Mouse (Mus musculus) activated CD4-positive, CD25-positive, alpha-beta regulatory T cell, adult 4 months (primary cell): ENCODE data around the gene Crybg2. TPM values are rescaled to one million over a fixed set of nuclear protein-coding genes. Genes with fewer than 3 reads are reported as not detected.

ENCODE experiments used
- ATAC-seq: one replicate; pipeline ENCODE4 v1.8.0; 2017
- polyA plus RNA-seq, 2 experiments: library from polyadenylated mRNA; unstranded; fragments of 100-300 nt; shearing (Covaris generic); gene quantifications; one replicate each; pipeline ENCODE4 v1.2.1; 2017

Gene Crybg2
- polyA plus RNA-seq, 2 experiments from 2014 or later = 15.7 to 20.2 TPM

GRCm38 (mm10) chr4:134096120-134096519, 35.5 kb downstream of the Crybg2 start:
- ATAC-seq = no peak

- peak; percentile 62 for ATAC-seq
Measured at GRCm38 (mm10) chr4:134097015-134097608, 36.5 kb downstream of the Crybg2 start.

- peak; percentile 64 for ATAC-seq
Measured at GRCm38 (mm10) chr4:134098628-134099027, 38.0 kb downstream of the Crybg2 start.

- ATAC-seq = no peak
Measured at GRCm38 (mm10) chr4:134100245-134100644, 39.6 kb downstream of the Crybg2 start.

GRCm38 (mm10) chr4:134101979-134102741, 41.5 kb downstream of the Crybg2 start, which contains the start of gene Ubxn11:
Gene Ubxn11, plus strand, starts transcription at chr4:134102570.
- peak; percentile 74 for ATAC-seq

GRCm38 (mm10) chr4:134102742-134103119, 42.1 kb downstream of the Crybg2 start:
- ATAC-seq = no peak

GRCm38 (mm10) chr4:134106105-134106504, 45.5 kb downstream of the Crybg2 start:
- ATAC-seq = peak; percentile 60

GRCm38 (mm10) chr4:134107730-134108129, 47.1 kb downstream of the Crybg2 start:
- ATAC-seq = no peak

GRCm38 (mm10) chr4:134108196-134108595, 47.6 kb downstream of the Crybg2 start:
- no peak for ATAC-seq

- no peak for ATAC-seq
Measured at GRCm38 (mm10) chr4:134110653-134111052, 50.0 kb downstream of the Crybg2 start.

GRCm38 (mm10) chr4:134112403-134112802, 51.8 kb downstream of the Crybg2 start:
- no peak for ATAC-seq

GRCm38 (mm10) chr4:134113356-134113994, 52.9 kb downstream of the Crybg2 start:
- no peak for ATAC-seq

GRCm38 (mm10) chr4:134114038-134114437, 53.4 kb downstream of the Crybg2 start:
- no peak for ATAC-seq

- no peak for ATAC-seq
Measured at GRCm38 (mm10) chr4:134115215-134116144, 54.9 kb downstream of the Crybg2 start.

GRCm38 (mm10) chr4:134116501-134116900, 55.9 kb downstream of the Crybg2 start:
- no peak for ATAC-seq

- peak; percentile 57 for ATAC-seq
Measured at GRCm38 (mm10) chr4:134117012-134117411, 56.4 kb downstream of the Crybg2 start.

GRCm38 (mm10) chr4:134118126-134118800, 57.6 kb downstream of the Crybg2 start:
- peak; percentile 56 for ATAC-seq

GRCm38 (mm10) chr4:134119042-134119441, 58.4 kb downstream of the Crybg2 start:
- ATAC-seq = no peak

GRCm38 (mm10) chr4:134119644-134120043, 59.0 kb downstream of the Crybg2 start:
- no peak for ATAC-seq

- no peak for ATAC-seq
Measured at GRCm38 (mm10) chr4:134120192-134120805, 59.7 kb downstream of the Crybg2 start.

GRCm38 (mm10) chr4:134120916-134121315, 60.3 kb downstream of the Crybg2 start:
- ATAC-seq = no peak
